Mouse (Mus musculus) CD4-positive, CD25-positive, alpha-beta regulatory T cell, adult 4 months (primary cell): ENCODE results near the gene Tnrc6a. TPM values are rescaled to one million over a fixed set of nuclear protein-coding genes. Genes with fewer than 3 reads are reported as not detected.
"Not testable (repeated sequence)": the region's sequence is repeated elsewhere in the genome, so short reads cannot be mapped to it uniquely, and the experiment has no call there.

Experiments
- ATAC-seq: one replicate; pipeline ENCODE4 v1.8.0; 2017
- polyA plus RNA-seq, 2 experiments: library from polyadenylated mRNA; unstranded; fragments of 100-300 nt; shearing (Covaris generic); gene quantifications; one replicate each; pipeline ENCODE4 v1.2.1; 2017

Gene Tnrc6a
- 100 to 1,000 TPM in 1 of 2 experiments, 10 to 100 TPM in 1; 41.3 to 135 TPM for polyA plus RNA-seq

DNA sequence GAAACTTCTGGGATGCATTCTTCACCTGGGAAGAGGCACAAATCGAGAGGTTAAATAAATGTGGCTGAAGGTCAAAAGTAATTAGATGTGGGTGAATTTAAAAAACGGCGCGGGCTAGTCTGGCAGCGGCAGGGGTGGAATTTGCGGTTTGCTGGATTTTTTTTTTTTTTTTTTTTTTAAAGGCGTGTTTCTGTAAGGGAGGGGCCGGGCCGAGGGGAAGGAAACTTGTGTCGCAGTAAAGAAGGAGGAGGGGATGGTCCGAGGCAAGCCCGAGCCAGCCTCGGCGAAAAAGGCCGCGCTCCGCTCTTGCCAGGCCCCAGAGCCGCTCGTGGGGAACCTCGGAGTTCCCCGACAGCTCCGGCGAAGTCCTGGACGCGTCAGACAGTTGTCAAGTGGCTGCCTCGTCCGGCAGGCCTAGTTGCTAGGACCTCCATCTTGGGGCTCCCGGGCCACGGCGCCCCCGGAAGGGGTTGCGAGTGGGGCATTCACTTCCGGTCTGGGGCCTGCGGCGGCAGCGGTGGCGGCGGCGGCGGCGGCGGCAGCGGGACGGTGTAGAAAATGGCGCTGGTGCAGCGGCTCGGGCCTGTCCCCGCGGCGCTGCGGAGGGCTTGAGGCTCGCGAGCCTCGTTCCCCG lies at the start of gene Tnrc6a:
Gene Tnrc6a, plus strand, starts transcription at position 221 of the 634 bp plus-strand sequence.
- peak; percentile 88 for ATAC-seq

DNA sequence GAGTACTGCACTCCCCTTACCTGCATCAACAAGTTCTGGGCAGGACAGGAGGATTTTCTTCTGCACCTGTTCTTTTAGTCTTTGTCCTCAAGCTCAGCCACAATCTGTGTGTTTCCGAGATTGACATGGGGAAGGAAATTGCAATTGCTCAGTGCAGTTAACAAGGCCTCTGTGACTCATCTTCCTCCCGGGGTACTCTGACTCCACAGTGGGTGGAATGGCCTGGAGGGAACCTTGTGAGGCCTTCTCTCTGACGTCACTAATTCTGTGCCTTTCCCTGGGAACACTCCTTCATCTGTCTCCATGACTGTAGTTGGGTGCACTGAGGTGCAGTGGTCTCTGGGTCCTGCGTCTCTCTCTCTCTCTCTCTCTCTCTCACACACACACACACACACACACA lies 41.4 kb upstream of the Tnrc6a start:
- no peak for ATAC-seq

DNA sequence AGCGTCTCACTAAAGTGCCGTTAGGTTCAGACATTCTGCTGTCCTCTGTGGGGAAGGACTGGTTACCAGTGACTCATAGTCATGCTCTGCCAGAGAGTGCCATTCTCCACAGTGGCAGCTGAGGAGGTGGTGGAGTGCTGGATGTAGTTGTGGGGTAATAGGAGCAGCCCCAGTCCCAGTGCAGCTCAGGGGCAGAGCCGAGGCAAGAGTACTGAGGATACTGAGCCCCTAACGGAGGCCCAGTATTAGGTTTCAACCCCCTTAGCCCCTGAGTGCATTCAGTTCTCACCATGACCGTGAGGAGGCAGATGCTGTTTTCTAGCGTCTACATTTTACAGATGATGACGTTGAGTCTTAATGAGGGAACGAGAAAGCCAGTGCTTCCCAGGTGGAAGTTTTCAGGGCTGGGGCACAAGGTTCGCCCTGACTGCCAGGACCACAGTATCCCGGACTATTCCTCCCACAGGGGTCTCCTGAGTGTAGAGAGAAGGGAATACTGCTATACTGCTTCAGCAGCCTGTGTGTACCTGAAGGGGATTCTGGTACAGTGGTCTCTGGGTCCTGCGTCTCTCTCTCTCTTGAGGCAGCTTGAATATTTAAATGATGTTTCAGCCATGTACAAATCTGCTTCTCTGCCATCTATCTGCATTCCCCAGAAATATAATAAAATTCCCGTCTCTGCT lies 40.1 kb upstream of the Tnrc6a start:
- no peak for ATAC-seq

DNA sequence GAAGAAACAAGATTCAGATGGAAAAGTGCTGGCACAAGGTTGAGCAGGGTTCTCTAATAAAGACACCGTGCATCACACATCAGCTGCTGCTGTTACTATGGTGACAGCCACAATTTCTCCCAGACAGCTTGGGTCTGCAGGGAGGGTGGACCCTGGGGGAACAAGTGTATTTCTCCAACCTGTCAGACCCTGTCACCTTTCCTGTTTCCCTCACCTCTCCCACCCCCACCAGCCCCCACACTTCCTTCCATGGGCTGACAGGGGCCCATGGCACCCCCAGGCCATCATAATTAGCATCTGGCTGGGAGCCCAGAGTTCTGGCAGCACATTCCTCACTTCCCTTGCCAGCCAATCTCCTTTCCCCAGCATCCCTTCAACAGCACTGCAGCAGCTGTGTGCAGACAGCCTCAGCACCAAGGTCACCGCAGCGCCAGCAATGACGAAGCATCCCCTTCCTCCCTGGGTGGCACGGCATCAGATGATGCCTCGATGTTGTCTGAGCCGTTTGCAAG lies 39.4 kb upstream of the Tnrc6a start:
- peak; percentile 79 for ATAC-seq

DNA sequence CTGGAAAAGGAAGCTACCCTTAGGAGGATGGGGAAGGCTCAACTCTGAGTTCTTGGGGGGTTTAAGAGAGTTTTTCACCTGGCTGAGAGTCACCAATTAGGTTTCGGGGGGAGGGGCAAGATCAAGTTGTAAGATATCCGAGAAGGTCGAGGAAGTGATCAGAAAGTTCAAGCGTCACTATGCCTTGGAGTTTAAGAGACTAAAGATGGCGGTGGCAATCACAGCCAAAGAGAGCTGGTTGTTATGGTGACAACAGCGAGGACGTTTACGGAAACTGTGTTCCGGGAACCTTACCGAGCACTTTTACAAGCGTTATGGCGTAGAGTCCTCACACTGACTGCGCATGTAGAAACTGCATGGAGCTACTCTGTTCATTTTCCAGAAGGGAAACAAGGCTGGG lies 39.0 kb upstream of the Tnrc6a start:
- ATAC-seq, result peak; percentile 91

DNA sequence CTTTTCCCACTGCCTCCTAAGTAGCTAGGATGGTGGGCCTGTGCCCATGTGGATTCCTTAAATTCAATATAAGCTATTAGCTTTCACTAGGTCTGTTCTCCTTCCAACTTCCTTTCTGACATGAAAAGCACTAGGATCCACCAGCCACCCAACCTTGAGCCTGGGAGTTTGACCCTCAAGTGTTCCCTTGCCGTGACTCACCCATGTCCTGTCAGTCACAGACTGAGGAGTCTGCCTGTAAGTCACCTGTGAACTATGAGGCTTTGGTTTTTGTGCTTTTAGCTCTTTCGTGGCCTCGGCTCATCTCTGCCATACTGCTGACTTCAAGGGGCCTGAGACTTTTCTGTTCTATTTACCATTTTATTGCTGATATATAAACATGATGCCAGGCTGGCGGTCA lies 34.8 kb upstream of the Tnrc6a start:
- ATAC-seq, result no peak

DNA sequence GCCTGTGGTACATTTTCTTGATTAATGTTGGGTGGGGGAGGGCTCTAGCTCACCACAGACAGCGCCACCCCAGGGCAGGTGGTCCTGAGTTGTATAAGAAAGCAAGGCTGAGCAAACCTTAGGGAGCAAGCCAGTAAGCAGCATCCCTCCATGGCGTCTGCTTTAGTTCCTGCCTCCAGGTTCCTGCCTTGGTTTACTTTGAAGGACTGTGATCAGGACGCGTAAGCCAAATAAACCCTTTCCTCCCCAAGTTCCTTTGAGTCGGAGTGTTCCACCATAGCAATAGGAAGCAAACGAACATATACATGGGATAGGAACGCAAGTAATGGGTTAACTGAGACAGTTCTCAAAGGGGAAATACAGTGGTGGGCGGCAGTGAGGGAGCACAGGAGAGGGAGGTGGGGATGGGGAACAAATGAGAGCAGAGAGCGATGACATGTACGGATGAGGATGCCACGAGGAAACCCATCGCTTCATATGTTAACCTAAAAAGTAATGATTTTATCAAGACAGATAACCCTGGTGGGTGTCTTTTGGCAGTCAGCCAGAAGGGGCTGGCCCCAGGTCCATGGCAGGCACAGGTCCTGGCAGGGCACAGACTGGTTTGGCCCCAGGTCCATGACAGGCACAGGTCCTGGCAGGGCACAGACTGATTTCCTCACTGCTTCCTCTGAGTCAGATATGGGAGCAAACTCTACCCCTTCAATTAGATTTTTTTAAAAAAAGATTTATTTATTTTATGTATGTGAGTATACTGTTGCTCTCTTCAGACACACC lies 27.2 kb upstream of the Tnrc6a start:
- no peak for ATAC-seq

DNA sequence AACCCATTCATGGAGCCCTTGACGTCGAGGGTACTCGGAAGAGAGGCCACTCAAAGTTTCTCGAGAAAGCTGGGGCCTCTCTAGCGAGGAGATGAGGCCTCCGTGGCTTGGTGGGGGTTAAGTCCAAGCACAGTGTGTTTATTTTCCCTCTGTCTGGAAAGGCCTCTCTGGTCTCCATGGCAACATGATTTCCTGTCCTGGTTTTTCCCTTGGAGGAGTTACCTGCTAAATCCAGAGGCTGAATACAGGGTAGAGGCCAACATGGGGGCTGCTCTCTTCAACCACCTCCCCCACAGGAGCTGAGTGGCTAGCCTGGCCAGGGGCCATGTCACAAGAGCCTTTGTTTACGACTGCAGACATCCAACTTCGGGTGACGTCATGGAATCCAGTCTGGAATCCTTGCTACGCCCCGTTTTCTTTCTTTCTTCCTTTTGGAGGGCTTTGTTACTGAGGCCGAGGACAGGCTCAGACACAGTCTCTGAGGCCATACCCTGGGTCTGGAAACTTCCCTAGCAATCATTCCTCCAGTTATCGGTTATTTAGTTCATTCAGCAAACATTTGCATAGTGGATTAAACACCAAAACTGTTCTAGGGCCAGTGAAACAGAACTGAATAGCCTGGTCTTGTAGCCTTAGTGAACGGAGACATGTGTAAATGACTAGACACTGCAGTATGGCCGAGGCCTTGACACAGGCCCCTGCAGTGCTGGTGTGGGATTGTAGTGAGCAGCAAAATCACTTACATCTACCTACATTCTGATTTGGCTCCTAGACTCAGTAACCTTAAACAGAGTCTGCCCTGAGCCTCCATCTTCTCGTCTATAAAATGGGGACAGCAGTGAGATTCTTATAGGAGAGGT lies 25.6 kb upstream of the Tnrc6a start:
- no peak for ATAC-seq

DNA sequence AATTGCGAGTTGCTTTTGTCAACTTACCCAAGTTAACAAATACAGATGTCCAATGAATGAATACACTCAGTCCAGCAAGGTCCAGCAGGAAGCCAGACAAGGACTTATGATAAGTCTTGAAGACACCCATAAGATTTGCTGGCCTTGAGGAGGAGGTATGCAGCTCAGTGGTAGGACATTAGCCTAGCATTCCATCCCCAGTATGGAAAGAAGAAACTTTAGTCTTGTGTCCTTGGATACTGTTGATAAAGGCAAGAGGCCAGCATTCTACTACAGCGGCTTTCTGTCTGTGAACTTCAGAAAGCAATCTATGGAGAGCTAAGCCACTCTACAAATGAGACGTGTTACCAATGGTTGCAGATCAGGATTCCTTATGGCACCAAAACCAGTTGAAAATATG lies 22.4 kb upstream of the Tnrc6a start:
- ATAC-seq, result no peak

DNA sequence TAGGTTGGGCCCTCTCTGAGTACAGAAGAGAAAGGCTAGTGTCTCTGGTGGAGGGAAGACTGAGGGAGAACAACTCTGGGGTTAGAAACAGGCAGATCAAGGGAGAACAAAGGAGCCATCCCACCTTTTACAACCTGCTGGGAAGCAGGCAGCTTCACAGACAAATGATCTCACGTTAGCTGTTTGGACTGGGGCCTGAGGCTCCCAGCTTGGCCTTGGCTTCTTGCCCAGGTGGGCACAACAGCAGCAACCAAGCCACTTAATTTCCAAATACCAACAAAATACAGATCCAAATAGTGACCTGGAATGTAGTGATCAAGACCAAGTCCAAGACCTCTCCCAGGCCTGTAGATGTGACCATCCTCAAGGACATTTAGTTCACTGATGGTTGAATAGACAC lies 18.3 kb upstream of the Tnrc6a start:
- not testable (repeated sequence) for ATAC-seq

DNA sequence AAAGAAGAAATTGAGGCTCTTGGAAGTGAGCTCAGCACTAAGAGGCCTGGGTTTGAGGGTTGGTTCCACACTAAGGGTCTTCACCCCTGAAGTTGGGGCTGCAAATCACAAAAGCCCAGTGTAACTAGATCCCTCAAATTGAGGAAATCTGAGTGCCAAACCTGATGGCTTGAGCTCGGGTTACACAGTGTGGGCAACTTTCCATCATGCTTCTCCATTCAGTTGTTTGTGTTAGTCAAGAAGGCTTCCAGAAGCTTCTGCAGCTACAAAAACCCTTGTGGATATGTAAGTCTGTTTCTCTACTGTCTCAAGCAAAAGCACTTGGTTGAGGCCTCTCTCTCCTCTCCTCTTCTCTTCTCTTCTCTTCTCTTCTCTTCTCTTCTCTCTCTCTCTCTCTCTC lies 17.8 kb upstream of the Tnrc6a start:
- no peak for ATAC-seq

DNA sequence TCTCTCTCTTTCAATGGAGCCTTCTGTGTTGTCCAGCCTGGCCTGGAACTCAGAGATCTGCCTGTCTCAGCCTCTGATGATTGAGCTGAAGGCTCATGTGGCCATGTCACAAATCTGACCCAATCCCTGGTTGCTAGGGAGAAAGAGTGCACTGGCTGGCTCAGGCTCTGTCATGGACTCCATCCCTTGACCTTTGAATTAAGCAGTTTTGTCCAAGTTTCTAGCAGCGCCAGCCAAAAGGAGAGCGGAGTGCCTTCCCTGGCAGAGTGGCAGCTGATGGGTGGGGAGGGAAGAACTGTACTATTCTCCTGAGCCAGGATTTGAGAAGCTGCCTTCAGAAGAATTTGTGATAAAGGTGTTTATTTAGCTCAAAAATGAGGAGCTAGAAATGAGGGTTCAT lies 17.4 kb upstream of the Tnrc6a start:
- no peak for ATAC-seq

DNA sequence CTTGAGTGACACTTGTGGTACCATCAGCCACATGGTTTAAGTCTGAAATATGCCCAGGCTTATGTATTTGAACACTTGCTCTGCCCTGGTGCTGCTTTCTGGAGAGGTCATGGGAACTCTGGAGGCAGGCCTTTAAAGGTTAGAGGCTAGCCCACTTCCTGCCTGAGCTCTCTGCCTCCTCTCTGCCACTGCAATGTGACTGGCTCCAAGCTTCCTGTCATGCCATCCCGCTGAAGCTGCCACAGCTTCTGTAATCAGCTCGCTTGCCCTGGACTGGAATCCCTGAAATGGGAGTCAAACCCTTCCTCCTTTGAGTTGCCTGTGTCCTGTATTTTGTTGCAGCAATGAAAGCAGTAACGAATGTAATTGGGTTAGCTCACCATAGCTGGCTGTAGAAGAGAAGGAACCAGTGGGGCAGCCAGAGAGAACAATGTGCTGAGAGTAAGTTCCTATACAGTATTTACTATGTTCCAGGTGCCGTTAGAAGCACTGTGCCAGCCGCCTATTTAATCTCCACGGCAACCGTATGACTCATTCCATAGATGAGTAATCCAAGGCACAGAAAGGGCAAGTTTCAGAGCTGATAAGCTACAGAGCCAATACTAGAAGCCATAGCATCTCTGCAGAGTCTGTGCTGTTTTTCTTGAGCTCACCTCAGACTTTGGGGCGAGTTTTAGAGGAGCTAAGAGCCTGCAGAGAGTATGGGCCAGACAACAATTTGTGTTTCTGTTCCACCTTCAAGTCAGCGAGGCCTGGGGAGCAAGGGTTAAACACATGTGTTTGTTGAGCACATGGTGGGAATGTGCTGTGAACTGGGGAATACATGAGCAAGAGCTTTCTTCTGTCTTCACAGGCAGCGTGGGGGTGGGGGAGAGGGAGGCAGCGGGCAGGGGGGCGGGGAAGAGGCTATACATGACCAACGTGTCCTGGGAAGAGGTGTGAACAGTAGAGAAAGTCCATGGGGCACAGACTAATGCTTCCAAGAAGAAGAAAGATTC lies 15.3 kb upstream of the Tnrc6a start:
- ATAC-seq, result peak; percentile 89

DNA sequence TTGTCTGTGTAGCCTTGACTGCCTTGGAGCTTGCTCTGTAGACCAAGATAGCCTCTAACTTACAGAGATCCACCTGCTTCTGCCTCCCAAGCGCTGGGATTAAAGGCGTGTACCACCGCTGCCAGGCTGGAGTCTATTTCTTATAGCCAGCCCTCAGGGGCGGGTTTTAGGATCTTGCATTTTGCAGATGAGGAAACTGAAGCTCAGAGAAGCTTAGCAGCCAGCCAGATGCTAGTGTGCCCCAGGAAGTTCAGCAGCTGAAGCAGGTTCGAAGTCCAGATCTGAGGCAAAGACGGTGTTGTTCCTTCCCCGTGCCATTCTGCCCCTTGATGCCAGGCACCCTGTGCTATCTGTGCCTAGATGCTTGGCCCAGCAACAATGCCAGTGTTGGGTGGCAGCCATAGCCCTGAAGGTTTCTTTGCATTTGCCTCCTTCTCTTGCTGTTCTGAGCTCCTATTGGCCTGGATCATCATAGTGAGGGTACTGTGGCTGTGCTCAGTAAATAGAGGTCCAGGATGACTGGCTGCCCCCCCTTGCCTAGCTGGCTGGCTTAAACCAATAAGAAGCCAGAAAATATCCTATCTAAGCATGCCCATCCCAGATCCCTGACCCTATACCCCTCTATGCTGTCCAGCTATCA lies 14.2 kb upstream of the Tnrc6a start:
- ATAC-seq, result no peak

DNA sequence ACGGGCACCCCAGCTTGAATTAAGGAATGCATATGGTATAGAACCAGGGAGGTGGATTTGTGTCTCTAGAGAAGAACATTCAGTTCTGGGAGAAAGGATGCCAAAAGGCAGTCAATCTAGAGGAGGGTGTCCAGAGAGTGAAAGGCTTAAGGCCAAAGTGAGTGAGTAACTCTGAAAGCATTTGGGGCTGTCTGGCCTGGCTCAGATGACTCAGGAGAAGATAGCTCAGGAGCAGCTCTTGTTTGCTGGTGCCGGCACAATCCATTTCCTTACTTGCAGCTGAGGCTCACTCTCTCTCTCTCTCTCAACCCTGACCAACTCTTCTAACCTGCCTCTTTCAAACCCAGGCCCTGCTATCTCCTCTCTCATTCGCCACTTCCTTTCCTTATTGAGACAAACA lies 13.6 kb upstream of the Tnrc6a start:
- no peak for ATAC-seq

DNA sequence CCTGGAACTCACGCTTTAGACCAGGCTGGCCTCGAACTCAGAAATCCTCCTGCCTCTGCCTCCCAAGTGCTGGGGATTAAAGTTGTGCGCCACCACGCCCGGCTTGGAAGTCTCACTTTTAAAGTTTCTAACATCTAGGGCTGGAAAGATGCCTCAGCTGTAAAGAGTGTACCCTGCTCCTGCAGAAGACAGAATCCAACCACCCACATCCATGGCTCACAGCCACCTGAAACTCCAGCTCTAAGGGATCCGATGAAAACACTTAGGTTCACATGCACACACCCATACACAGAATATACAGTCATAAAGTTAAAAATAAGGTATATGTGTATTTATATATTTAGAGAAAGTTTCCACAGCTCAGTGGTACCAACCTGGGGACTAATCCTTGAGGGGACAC lies 10.1 kb upstream of the Tnrc6a start:
- no peak for ATAC-seq

DNA sequence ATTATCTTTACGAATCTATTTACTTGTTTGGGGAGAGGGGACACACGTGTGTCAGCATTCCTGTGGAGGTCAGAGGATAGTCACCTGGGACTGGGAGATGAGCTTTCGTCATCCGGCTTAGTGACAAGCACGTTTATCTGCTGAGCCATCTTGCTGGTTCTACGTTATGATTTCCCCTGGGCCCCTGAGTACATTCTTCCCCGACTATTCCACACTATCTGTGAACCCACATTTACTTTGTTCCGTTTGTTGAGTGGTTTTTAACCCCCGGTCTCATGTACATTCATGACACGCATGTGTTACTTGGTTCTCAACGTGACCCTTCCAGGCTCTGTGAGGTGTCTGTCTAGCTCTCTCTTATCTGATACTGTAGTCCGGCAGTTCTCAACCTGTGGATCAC lies 6.9 kb upstream of the Tnrc6a start:
- no peak for ATAC-seq

DNA sequence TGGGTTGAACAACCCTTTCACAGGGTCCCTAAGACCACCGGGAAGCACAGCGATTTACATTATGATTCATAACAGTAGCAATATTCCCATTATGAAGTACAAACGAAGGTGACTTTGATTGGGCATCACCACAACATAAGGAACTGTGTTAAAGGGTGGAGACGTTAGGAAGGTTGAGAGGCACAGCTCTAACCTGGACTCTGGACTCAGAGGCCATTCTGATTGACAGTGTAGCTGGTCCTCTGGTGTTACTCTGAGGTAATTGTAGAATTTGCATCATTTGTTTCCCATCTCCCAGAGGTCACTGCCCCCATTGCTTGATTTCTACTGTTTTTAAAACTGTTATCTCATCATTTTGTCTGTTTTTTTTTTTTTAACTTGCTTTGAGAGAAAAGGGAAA lies 6.5 kb upstream of the Tnrc6a start:
- no peak for ATAC-seq

DNA sequence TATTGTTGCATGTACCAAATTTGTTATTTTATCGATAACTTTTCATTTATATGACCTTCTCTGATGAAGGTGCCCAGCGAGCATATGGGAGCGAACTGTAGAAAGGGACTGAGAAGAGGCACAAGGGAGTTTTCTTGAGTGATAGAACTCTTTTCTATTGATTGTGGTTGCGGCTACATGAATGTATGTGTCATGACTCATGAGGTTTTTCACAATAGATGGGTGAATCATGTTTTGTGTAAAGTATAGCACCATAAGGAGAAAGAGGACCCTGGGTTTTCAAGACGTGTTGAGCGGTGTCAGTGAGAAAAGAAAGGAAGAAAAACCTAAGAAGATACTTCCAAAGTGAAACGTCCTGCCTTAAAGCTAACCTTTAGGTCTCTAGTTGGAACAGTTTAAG lies 3.2 kb upstream of the Tnrc6a start:
- ATAC-seq, result no peak

DNA sequence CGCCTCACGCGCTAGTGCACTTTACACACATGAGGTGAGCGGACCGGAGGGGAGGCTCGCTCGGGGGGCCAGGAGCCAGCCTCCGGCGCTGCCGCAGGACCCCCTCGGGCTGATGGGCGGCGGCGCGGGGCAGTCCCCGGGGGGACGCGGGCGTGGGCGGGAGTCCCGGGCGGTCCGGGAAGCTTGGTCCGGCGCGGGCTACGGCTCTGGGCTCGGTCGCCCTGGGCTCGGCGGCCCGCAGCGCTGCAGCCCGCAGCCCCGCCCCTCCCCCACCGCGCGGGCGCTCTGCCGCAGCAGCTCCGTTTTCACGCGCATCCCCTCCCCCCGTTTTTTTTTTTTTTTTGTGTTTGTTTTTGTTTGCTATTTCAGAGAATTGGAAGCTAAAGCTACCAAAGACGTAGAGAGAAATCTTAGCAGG lies 623 bp downstream of the Tnrc6a start:
- no peak for ATAC-seq

DNA sequence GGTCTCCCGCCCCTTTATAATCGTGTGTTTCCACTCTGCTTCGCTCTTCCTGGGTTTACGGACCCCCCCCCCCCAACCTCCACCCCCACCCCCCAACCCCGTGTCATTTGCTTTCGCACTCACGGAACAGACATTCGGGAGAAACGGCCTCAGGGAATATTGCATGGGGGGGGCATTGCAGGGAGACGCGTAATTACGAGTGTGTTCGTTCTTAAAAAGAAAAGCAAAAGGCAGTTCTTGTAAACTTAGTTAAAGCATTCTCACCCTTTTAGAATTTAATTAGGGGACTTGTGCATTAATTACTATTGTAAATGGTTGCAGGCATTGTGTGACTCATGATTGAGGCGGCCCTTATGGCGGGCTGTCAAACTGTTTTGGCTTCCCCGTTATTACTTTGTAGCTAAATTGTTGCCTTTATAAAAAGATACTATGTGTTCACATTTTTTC lies 1.1 kb downstream of the Tnrc6a start:
- no peak for ATAC-seq
